Mouse (Mus musculus): ENCODE measurements around the gene Fibcd1.

DNA sequence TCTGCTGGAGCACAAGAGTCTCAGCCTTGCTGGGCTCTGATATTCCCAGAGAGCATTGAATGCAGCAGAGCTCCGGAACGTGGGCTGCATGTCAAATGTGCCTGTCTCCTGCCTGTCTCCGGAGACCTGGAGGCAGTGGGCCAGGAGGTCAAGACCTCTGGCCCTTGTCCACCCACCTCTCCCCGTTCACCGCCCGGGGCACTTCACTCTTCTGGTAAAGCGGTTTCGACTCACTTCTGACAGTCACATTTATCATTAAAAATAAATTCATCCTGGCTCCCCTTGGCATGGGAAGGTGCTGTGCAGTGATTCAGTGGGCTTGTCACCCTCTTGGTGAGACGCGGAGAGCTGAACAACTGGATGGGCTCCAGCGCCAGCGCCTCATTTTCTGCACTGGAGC is 4.3 kb upstream of the Fibcd1 start:
- no peak for TF ChIP-seq CTCF (IDR thresholded peaks at IDR 0.05; ENCODE audit: control insufficient read depth, insufficient read depth, insufficient replicate concordance, low read depth, low read length)
- TF ChIP-seq POLR2A (IDR thresholded peaks at IDR 0.05; ENCODE audit: control insufficient read depth, low read depth, low read length): no peak

Data from testis, adult 2 months (tissue).